Mouse (Mus musculus) liver, postnatal 0 days (tissue): Measurements from ENCODE around the gene Gm43951.

ENCODE experiments used
- CTCF ChIP-seq: sonication (generic); IDR thresholded peaks from 2 replicates; pipeline ENCODE4 v1.5.1; 2016; ENCODE audit warnings: antibody characterized with exemption, low read depth
- EP300 ChIP-seq: IDR thresholded peaks from 2 replicates; pipeline ENCODE4 v1.6.1; 2016; ENCODE audit warnings: antibody characterized with exemption, low read depth, mild to moderate bottlenecking

DNA sequence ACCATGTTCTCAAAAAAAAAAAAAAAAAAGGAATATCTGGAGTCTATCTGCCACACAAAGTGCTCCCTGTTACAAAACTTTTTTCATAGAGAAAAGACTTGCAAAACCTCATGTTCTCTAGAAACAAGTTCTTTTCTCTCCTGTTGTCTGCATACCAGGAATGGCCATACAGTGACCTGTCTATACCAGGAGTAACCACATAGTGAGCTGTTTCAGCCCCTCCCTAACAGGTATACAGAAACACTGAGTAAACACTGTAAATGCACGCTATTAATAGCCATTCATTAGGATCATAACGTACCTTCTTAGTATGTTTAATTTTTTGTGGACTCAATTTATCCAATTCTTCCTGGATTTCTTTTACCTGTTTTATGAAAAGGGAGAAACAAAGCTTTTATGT is 12.4 kb downstream of the Gm43951 start:
- TF ChIP-seq CTCF (no peak), EP300 (no peak)
